Mouse (Mus musculus) testis, adult 2 months (tissue): ENCODE measurements around the gene Tor3a. TPM values are rescaled to one million over a fixed set of nuclear protein-coding genes. Genes with fewer than 3 reads are reported as not detected.

ENCODE experiments used
- H3K27ac ChIP-seq: fragments of 200-500 bp; 2 replicates; pipeline ENCODE4 v1.5.1; 2012; ENCODE audit warnings: low read depth, low read length; ENCODE audit not compliant: control insufficient read depth, insufficient read depth
- H3K27me3 ChIP-seq: fragments of 200-500 bp; 2 replicates; pipeline ENCODE4 v1.6.1; 2012; ENCODE audit warnings: mild to moderate bottlenecking, low read length, moderate library complexity; ENCODE audit not compliant: control insufficient read depth, insufficient read depth
- H3K36me3 ChIP-seq: fragments of 200-500 bp; 2 replicates; pipeline ENCODE4 v1.6.1; 2012; ENCODE audit warnings: mild to moderate bottlenecking, low read length; ENCODE audit not compliant: control insufficient read depth, insufficient read depth
- H3K4me1 ChIP-seq: fragments of 200-500 bp; 2 replicates; pipeline ENCODE4 v1.6.1; 2012; ENCODE audit warnings: low read length; ENCODE audit not compliant: control insufficient read depth, insufficient read depth
- H3K4me3 ChIP-seq: fragments of 200-500 bp; 2 replicates; pipeline ENCODE4 v1.5.1; 2012; ENCODE audit warnings: low read depth, mild to moderate bottlenecking, low read length, moderate library complexity, mixed read lengths; ENCODE audit not compliant: control insufficient read depth
- CTCF ChIP-seq: fragments of 200-500 bp; IDR thresholded peaks from 2 replicates; pipeline ENCODE4 v1.5.1; 2012; ENCODE audit warnings: low read depth, mild to moderate bottlenecking, inconsistent platforms, low read length, moderate library complexity; ENCODE audit not compliant: control insufficient read depth, insufficient read depth, insufficient replicate concordance
- POLR2A ChIP-seq: fragments of 200-500 bp; IDR thresholded peaks from 2 replicates; pipeline ENCODE4 v1.6.1; 2012; ENCODE audit warnings: low read depth, mild to moderate bottlenecking, inconsistent platforms, low read length, moderate library complexity; ENCODE audit not compliant: control insufficient read depth
- polyA plus RNA-seq: library from polyadenylated mRNA; depleted of rRNA; stranded (reverse); fragments of >200 nt; gene quantifications from 2 replicates; pipeline ENCODE4 v1.2.3, GENCODE M21; 2012

Gene Tor3a
- polyA plus RNA-seq, 1 experiment, result 0.94 TPM

DNA sequence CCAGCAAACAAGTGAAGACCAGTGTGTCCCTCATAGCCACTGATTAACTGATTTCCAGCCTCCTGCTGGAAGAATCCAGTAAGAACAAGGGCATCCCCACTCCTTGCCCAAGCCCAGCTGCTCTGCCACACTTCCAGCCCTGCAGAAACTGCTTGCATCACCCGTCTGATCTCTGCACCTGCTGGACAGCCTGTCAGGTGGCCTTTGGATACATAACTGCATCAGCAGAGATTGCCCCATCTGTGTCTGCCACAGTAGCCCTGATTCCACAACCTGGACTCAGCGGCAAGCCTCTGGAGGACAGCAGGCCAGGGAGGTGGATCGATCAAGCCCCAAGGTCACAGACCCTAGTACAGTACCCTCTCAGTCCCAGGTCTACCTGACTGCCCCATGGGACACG is 16.6 kb downstream of the Tor3a start:
- H3K36me3 ChIP-seq, result no peaks in the 10 kb centered on the region
- TF ChIP-seq POLR2A (no peak), CTCF (no peak)
- H3K4me3 ChIP-seq, result no peak overlapping the region
- H3K27me3 ChIP-seq, result no peaks in the 10 kb centered on the region
- H3K4me1 ChIP-seq, result peaks cover 4% of the 10 kb centered on the region
- H3K27ac ChIP-seq, result no peak overlapping the region

DNA sequence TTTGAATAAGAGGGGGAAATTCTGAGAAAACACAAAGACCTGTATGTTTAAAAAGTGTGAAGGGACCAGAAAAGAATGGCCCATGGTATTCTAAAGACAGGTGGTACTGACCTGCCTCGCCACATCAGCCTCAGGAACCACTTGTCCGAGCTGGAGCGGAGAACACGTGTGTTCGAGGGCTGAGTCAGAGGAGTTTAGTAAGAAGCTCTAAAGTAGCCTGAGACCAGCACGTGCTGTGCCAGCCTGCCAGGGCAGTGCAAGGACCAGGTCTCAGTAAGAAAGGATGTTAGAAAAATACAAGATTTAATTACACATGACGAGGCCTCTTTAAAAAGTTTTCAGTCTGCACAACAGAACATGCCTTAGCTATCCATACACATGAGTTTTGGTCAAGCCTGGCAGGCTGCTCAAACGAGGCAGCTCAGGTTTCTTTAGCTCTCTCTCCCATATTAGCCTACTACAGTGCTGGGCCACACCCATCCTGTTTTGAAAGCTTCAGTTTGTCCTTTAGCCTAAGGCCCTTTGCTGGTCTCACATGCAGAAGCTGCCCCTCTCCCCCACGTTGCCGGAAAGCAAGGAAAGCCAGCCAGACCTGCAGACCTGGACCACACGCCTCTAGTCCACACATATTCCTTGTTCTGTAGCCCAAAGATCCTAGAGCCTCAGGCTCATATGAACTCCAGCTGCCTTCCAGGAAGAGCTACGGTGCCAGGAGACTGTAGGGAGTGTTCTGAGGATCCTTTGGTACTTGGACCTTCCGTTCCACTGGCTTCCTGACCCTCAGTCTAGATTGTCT is 19.2 kb downstream of the Tor3a start:
- H3K4me3 ChIP-seq, result no peak overlapping the region
- H3K27ac ChIP-seq, result no peak overlapping the region
- no peaks in the 10 kb centered on the region for H3K27me3 ChIP-seq
- H3K36me3 ChIP-seq, result no peaks in the 10 kb centered on the region
- TF ChIP-seq CTCF (no peak), POLR2A (no peak)
- peaks cover 4% of the 10 kb centered on the region for H3K4me1 ChIP-seq

DNA sequence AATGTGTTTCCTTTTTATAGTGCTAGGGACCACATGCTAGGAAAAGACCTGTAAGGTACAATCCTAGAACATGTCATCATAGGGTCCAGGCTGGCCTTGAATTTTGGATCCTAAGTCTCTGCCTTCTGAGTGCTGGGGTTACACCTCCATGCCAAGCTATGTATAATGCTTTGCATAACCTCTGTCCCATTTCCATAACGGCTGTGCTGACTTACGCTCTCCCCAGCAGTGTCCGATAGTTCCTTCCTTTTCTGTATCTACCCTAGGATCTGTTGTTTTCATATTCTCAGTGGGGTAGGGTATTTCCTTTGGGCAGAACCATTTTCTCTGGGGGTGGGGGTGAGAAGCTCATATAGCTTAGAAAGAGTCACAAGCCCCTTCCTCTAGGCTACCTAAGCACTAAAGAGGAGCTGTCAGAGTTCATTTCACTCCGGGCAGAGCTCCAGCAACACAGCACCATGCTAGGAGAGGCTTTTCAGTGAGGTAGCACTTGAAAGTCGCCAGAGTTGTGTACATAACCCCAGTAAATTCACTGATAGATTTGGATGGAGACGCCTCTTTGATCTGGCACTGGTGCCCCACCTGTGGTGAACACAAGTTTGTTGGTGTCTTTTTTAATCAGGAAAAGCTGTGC is 21.9 kb downstream of the Tor3a start:
- no peak overlapping the region for H3K4me3 ChIP-seq
- H3K36me3 ChIP-seq, result no peaks in the 10 kb centered on the region
- H3K4me1 ChIP-seq, result peaks cover 4% of the 10 kb centered on the region
- TF ChIP-seq POLR2A (no peak), CTCF (no peak)
- H3K27me3 ChIP-seq, result no peaks in the 10 kb centered on the region
- H3K27ac ChIP-seq, result no peak overlapping the region

DNA sequence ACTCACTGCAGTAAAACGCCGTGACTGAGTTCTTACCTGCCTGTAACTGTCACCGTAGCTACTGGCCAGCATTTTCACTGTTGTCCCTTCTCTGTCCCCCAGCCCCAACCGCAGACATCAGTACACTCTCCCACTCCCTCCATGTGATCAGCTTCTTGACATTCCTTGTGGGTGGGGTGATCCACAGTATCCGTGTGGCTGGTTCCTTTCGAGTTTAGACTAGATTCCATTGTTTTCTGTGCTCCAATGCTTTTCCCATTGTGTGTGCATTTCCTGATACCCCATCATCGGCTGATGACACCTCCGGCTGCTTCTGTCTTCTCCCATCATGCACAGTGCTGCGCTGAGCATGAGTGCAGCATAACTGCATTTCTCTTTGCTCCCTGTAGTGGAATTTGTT is 23.5 kb downstream of the Tor3a start:
- no peak for TF ChIP-seq POLR2A
- no peak for TF ChIP-seq CTCF
- Histone ChIP-seq H3K27me3 (no peaks in the 10 kb centered on the region), H3K4me1 (peaks cover 3% of the 10 kb centered on the region), H3K4me3 (no peak overlapping the region), H3K27ac (no peak overlapping the region), H3K36me3 (no peaks in the 10 kb centered on the region)

DNA sequence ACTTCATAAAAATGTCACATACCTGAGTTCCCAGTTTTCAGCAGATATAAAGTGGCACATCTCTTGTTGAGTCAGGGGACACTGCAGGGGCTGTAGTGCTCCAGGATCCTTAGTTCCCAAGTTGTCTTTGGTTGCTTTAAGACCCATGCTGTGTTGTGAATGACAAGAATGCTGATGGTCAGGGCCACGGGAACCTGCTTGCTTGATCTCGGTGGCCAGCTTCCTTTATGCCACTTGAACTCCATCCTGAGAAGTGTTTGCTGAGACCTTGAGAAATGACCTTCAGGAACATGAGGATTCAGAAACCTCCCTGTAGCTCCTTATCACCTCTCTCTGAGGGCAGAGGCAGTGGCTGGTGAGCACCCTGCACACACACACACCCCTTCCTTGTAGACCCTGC is 25.5 kb downstream of the Tor3a start:
- Histone ChIP-seq H3K27ac (no peak overlapping the region), H3K36me3 (no peaks in the 10 kb centered on the region), H3K4me1 (no peaks in the 10 kb centered on the region), H3K4me3 (no peak overlapping the region), H3K27me3 (no peaks in the 10 kb centered on the region)
- TF ChIP-seq CTCF, result no peak
- no peak for TF ChIP-seq POLR2A

DNA sequence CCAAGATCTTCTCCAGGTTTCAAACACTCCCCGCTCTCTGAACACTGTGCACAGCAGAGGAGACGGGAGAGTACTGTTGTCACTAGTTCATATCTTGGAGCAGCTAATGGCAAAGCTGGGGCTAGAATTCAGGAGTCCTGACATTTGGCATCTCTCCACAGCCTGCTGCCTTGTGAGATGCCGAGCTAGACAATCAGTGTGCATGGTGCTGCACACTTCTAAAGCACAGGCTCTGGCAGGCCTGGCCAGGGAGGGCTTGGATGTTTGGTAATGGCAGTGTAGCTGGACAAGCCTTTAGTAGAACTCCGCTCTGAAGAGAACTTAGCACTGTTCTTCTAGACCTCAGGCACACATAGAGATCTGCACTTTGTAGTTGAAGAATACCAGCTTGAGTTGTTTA is 28.2 kb downstream of the Tor3a start:
- Histone ChIP-seq H3K27ac (no peak overlapping the region), H3K27me3 (no peaks in the 10 kb centered on the region), H3K4me3 (no peak overlapping the region), H3K36me3 (peaks cover 2% of the 10 kb centered on the region; the same call in 1 of the 2 replicates), H3K4me1 (no peaks in the 10 kb centered on the region)
- no peak for TF ChIP-seq POLR2A
- TF ChIP-seq CTCF, result no peak

DNA sequence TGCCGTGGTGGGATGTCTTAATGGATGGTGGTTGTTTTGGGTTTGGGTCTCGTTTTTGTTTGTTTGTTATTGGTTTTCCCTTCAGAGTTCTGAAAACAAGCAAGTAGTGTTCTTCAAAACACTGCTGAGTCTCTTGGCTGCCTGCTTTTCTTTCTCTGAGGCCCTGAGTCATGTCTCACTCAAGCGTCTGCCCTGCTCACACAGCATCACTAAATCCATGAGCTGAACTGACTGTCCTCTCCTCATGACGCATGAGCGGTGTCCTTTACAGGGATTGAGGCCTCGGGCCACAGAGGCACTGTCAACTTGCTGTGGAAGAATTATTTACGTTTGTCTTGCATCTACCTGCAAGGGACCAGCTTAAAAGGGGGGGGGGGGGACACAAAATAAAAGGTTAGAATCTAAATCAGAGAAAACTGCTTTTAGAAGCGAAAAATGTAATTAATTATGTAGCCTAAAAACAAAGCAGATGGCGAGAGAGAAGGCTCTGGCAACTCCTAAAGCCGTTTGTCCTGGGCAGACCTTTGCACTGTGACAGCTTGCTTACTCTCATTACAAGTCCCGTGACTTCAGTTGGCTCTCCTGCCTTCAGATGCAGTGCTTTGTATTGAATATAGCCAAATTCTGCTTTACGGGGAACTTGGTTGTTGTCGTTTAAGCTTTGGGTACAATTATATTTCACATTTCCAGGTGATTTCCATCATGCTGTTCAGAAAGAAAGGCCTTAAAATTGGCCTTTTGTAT is 29.2 kb downstream of the Tor3a start:
- Histone ChIP-seq H3K36me3 (peaks cover 6% of the 10 kb centered on the region), H3K27me3 (no peaks in the 10 kb centered on the region), H3K27ac (no peak overlapping the region), H3K4me1 (no peaks in the 10 kb centered on the region), H3K4me3 (no peak overlapping the region)
- TF ChIP-seq CTCF (no peak), POLR2A (no peak)
